Comparison of ENCODE assay signal across 13 mouse cellular contexts in the genomic region with DNA sequence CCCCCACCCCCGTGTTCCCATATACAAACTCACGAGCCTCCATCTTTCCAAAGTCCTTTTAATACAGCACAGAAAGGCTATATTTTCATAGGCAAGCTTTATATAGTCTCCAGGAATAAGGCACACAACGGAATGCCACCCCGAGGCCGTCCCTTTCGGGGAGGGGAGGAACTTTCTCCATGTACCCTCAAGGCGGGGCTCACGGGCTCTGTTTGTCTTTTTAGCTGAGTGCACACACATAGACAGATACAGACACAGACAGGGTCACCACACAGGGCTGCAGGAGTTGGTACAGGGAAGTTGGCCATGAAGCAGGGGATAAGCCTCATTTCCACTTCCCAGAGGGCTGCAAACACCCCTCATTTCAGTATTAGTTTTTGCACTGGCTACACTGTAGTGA. TPM values are rescaled to one million over a fixed set of nuclear protein-coding genes. Genes with fewer than 3 reads are reported as not detected.
DNase-seq lines count a peak whose midpoint lies in the region; ATAC-seq and TF ChIP-seq lines count a peak whose summit lies in the region.
"Had no signal": no experiment of that assay in that cellular context is flagged by ENCODE, and none has a peak within 500 bp of the region (broad histone marks: within the 10 kb centered on the region; RNA-seq: fewer than 3 reads in every experiment).

No protein-coding gene starts in this region.

- H3K9ac ChIP-seq in kidney, embryonic 16.5 days (replicated peaks; ENCODE audit: low read length): peak overlapping the region; percentile 25; the same call in 1 of the 2 replicates
- no peak overlapping the region; the same call in 1 of the 2 replicates for H3K9ac ChIP-seq in limb, embryonic 14.5 days (ENCODE audit: low read depth, low read length, severe bottlenecking)
- H3K9ac ChIP-seq: forebrain, postnatal 0 days had no signal

- H3K4me2 ChIP-seq in kidney, embryonic 16.5 days (replicated peaks; ENCODE audit: low read depth, low read length): peak overlapping the region; percentile 37
- no peak overlapping the region for H3K4me2 ChIP-seq in limb, embryonic 14.5 days (replicated peaks; ENCODE audit: low read depth, low read length, severe bottlenecking)

- WGBS in kidney, embryonic 16.5 days: 27% methylated on average over 8 of the region's 8 CpGs
- WGBS in embryonic facial prominence, embryonic 10.5 days: 65% methylated on average over 8 of the region's 8 CpGs
- 41% methylated on average over 8 of the region's 8 CpGs for WGBS in limb, embryonic 14.5 days

- TF ChIP-seq CTCF in layer of hippocampus, adult 2 months (conservative IDR thresholded peaks at IDR 0.05): no peak

- H3K9me3 ChIP-seq in kidney, embryonic 16.5 days (ENCODE audit: low read length): no peaks in the 10 kb centered on the region
- no peaks in the 10 kb centered on the region for H3K9me3 ChIP-seq in embryonic facial prominence, embryonic 10.5 days
- H3K9me3 ChIP-seq in limb, embryonic 14.5 days (ENCODE audit: control insufficient read depth, low read length): no peaks in the 10 kb centered on the region

- DNase-seq in gastrocnemius, postnatal 14 days: peak; percentile 3
- no peak for DNase-seq in gastrocnemius, postnatal 4 days (ENCODE audit: low spot score in 2 of 2)
- no peak for DNase-seq in kidney, postnatal 25 days
- no peak for DNase-seq in embryonic facial prominence, embryonic 10.5 days (ENCODE audit: low spot score)
- no peak for DNase-seq in limb, embryonic 14.5 days (ENCODE audit: low spot score)
- no peak for DNase-seq in cerebellum, postnatal 25 days
- no peak for DNase-seq in layer of hippocampus, adult 2 months (ENCODE audit: low spot score in 2 of 2)
- DNase-seq: adrenal gland, postnatal 36 days; cerebellum, postnatal 36 days; forebrain, postnatal 0 days; thymus, postnatal 25 days had no signal

- intact Hi-C loops in gastrocnemius, postnatal 14 days (cut with DNase I; ENCODE audit: low total_unique reads): no loop called here

- no peaks in the 10 kb centered on the region for H3K27me3 ChIP-seq in kidney, embryonic 16.5 days (ENCODE audit: insufficient read depth, low read length)
- H3K27me3 ChIP-seq in embryonic facial prominence, embryonic 10.5 days (replicated peaks; ENCODE audit: low read depth, poor library complexity, severe bottlenecking): no peaks in the 10 kb centered on the region
- H3K27me3 ChIP-seq in limb, embryonic 14.5 days (ENCODE audit: control insufficient read depth, insufficient read depth, low read length): no peaks in the 10 kb centered on the region

- peak; percentile 52 for ATAC-seq in kidney, embryonic 16.5 days (ENCODE audit: low FRiP score, low TSS enrichment)
- ATAC-seq in limb, embryonic 14.5 days (ENCODE audit: low FRiP score, low read depth): no peak
- ATAC-seq: forebrain, postnatal 0 days; hindbrain, postnatal 0 days had no signal

- no peak overlapping the region for H3K4me3 ChIP-seq in kidney, embryonic 16.5 days (ENCODE audit: low read length)
- H3K4me3 ChIP-seq in embryonic facial prominence, embryonic 10.5 days: no peak overlapping the region
- no peak overlapping the region for H3K4me3 ChIP-seq in limb, embryonic 14.5 days (replicated peaks; ENCODE audit: low read length)
- H3K4me3 ChIP-seq in layer of hippocampus, adult 2 months: no peak overlapping the region

- peak overlapping the region; percentile 68 for H3K27ac ChIP-seq in kidney, embryonic 16.5 days (ENCODE audit: low read length)
- H3K27ac ChIP-seq in embryonic facial prominence, embryonic 10.5 days (replicated peaks): peak overlapping the region; percentile 32; the same call in 1 of the 2 replicates
- H3K27ac ChIP-seq in limb, embryonic 14.5 days (replicated peaks; ENCODE audit: low read depth, low read length): 0 out of 2 replicates have a peak overlapping the region, but pooled peaks have one; percentile 13
- H3K27ac ChIP-seq in layer of hippocampus, adult 2 months: no peak overlapping the region
- H3K27ac ChIP-seq: hindbrain, postnatal 0 days had no signal

- no peaks in the 10 kb centered on the region for H3K36me3 ChIP-seq in kidney, embryonic 16.5 days (ENCODE audit: insufficient read depth, low read length)
- peaks cover 22% of the 10 kb centered on the region for H3K36me3 ChIP-seq in embryonic facial prominence, embryonic 10.5 days (replicated peaks)
- peaks cover 32% of the 10 kb centered on the region for H3K36me3 ChIP-seq in limb, embryonic 14.5 days (ENCODE audit: control insufficient read depth, insufficient read depth, low read length)

- no peak for TF ChIP-seq POLR2A in limb, embryonic 14.5 days (IDR thresholded peaks at IDR 0.05; ENCODE audit: borderline replicate concordance, extremely low read depth, insufficient read depth, insufficient read length)

- peaks cover 45% of the 10 kb centered on the region for H3K4me1 ChIP-seq in kidney, embryonic 16.5 days (ENCODE audit: insufficient read depth, low read length)
- peaks cover 64% of the 10 kb centered on the region for H3K4me1 ChIP-seq in embryonic facial prominence, embryonic 10.5 days
- H3K4me1 ChIP-seq in limb, embryonic 14.5 days (ENCODE audit: control insufficient read depth, insufficient read depth, low read length): peaks cover 28% of the 10 kb centered on the region

RNA-seq across cellular contexts. Expression of gene Ppif, which starts 17.6 kb away (rescaled TPM):
- 10 to 100 TPM; 40.9 to 51.4 TPM for total RNA-seq in gastrocnemius, postnatal 14 days (2021)
- total RNA-seq in gastrocnemius, postnatal 4 days (2021): 10 to 100 TPM; 27.0 to 31.5 TPM
- polyA plus RNA-seq in kidney, embryonic 16.5 days (2015; fragmentation: Nextera tagmentation; extraction: Ambion mirVana): 42.4 and 55.5 TPM in 2 replicates
- 76.6 and 77.0 TPM in 2 replicates for polyA plus RNA-seq in embryonic facial prominence, embryonic 10.5 days (2016; fragmentation: Nextera tagmentation; extraction: Ambion mirVana)
- polyA plus RNA-seq in limb, embryonic 14.5 days (2012; rRNA removed): 67.1 and 79.9 TPM in 2 replicates
- polyA plus RNA-seq in limb, embryonic 14.5 days (2014; fragmentation: Nextera tagmentation; extraction: Ambion mirVana): 27.3 and 28.9 TPM in 2 replicates
- total RNA-seq in layer of hippocampus, adult 2 months (2021): 10 to 100 TPM; 27.4 to 34.2 TPM

RNA-seq across cellular contexts. Expression of gene Zcchc24, which starts 57.2 kb away (rescaled TPM):
- total RNA-seq in gastrocnemius, postnatal 14 days (2021): 10 to 100 TPM; 45.2 to 45.5 TPM
- total RNA-seq in gastrocnemius, postnatal 4 days (2021): 10 to 100 TPM; 90.0 to 97.4 TPM
- 12.2 and 17.3 TPM in 2 replicates for polyA plus RNA-seq in kidney, embryonic 16.5 days (2015; fragmentation: Nextera tagmentation; extraction: Ambion mirVana)
- polyA plus RNA-seq in embryonic facial prominence, embryonic 10.5 days (2016; fragmentation: Nextera tagmentation; extraction: Ambion mirVana): 12.9 and 15.2 TPM in 2 replicates
- polyA plus RNA-seq in limb, embryonic 14.5 days (2012; rRNA removed): 52.7 and 58.0 TPM in 2 replicates
- 45.1 and 49.3 TPM in 2 replicates for polyA plus RNA-seq in limb, embryonic 14.5 days (2014; fragmentation: Nextera tagmentation; extraction: Ambion mirVana)
- 10 to 100 TPM; 56.4 to 58.5 TPM for total RNA-seq in layer of hippocampus, adult 2 months (2021)
